In genomic region chr1:64529781-64530315, GRCm38 (mm10) we compare ENCODE assay signal across 24 mouse cellular contexts. TPM values are rescaled to one million over a fixed set of nuclear protein-coding genes. Genes with fewer than 3 reads are reported as not detected.
DNase-seq lines count a peak whose midpoint lies in the region; ATAC-seq and TF ChIP-seq lines count a peak whose summit lies in the region.
"Had no signal": no experiment of that assay in that cellular context is flagged by ENCODE, and none has a peak within 500 bp of the region (broad histone marks: within the 10 kb centered on the region; RNA-seq: fewer than 3 reads in every experiment).

No protein-coding gene starts in this region.

- no peaks in the 10 kb centered on the region for H3K36me3 ChIP-seq in liver, postnatal 0 days (replicated peaks; ENCODE audit: insufficient read depth, low read length)
- H3K36me3 ChIP-seq in liver, embryonic 11.5 days (ENCODE audit: control insufficient read depth, insufficient read depth, low read length) = no peaks in the 10 kb centered on the region
- no peaks in the 10 kb centered on the region for H3K36me3 ChIP-seq in thymus, adult 2 months (ENCODE audit: control insufficient read depth, insufficient read depth, low read length)
- peaks cover 3% of the 10 kb centered on the region for H3K36me3 ChIP-seq in intestine, embryonic 16.5 days (ENCODE audit: control insufficient read depth, insufficient read depth, low read length)
- H3K36me3 ChIP-seq: embryonic facial prominence, embryonic 15.5 days; limb, embryonic 15.5 days; liver, embryonic 15.5 days; midbrain, embryonic 12.5 days had no signal

- H3K4me2 ChIP-seq in liver, postnatal 0 days (ENCODE audit: low read depth, low read length) = peak overlapping the region; percentile 6; the same call in 1 of the 2 replicates
- no peak overlapping the region for H3K4me2 ChIP-seq in liver, embryonic 11.5 days
- H3K4me2 ChIP-seq in intestine, embryonic 16.5 days (ENCODE audit: low read depth, low read length) = no peak overlapping the region
- H3K4me2 ChIP-seq: embryonic facial prominence, embryonic 15.5 days; hindbrain, embryonic 12.5 days; limb, embryonic 15.5 days; liver, embryonic 15.5 days; midbrain, embryonic 12.5 days had no signal

- no peak for TF ChIP-seq POLR2A in thymus, adult 2 months (IDR thresholded peaks at IDR 0.05; ENCODE audit: control insufficient read depth, extremely low read depth, insufficient read depth, low read length, poor library complexity)

- no peak for TF ChIP-seq CTCF in liver, postnatal 0 days (IDR thresholded peaks at IDR 0.05; ENCODE audit: low read depth)
- no peak for TF ChIP-seq CTCF in thymus, adult 2 months (IDR thresholded peaks at IDR 0.05; ENCODE audit: borderline replicate concordance, control insufficient read depth, extremely low read depth, insufficient read depth, low read length, poor library complexity)

- TF ChIP-seq EP300 in liver, postnatal 0 days (IDR thresholded peaks at IDR 0.05; ENCODE audit: low read depth) = no peak

- ATAC-seq in liver, postnatal 0 days = no peak
- no peak for ATAC-seq in liver, embryonic 11.5 days (replicated peaks; ENCODE audit: low FRiP score)
- peak; percentile 16 for ATAC-seq in megakaryocyte progenitor cell, adult 5-6 weeks (replicated peaks; ENCODE audit: poor library complexity)
- ATAC-seq in intestine, embryonic 16.5 days = no peak
- ATAC-seq: forebrain, embryonic 16.5 days; Patski had no signal

- H3K27me3 ChIP-seq in liver, postnatal 0 days (ENCODE audit: insufficient read depth, low read length) = no peaks in the 10 kb centered on the region
- H3K27me3 ChIP-seq in liver, embryonic 11.5 days (replicated peaks; ENCODE audit: control insufficient read depth, insufficient read depth, low read length) = no peaks in the 10 kb centered on the region
- H3K27me3 ChIP-seq in thymus, adult 2 months (ENCODE audit: control insufficient read depth, insufficient read depth, low read length) = no peaks in the 10 kb centered on the region
- no peaks in the 10 kb centered on the region for H3K27me3 ChIP-seq in intestine, embryonic 16.5 days (replicated peaks; ENCODE audit: control insufficient read depth, insufficient read depth, low read length)
- H3K27me3 ChIP-seq: embryonic facial prominence, embryonic 15.5 days; hindbrain, embryonic 12.5 days; limb, embryonic 15.5 days; liver, embryonic 15.5 days; midbrain, embryonic 12.5 days; Patski had no signal

- H3K9me3 ChIP-seq in liver, postnatal 0 days (ENCODE audit: low read length) = no peaks in the 10 kb centered on the region
- H3K9me3 ChIP-seq in liver, embryonic 11.5 days (ENCODE audit: control insufficient read depth, low read length) = no peaks in the 10 kb centered on the region
- H3K9me3 ChIP-seq in intestine, embryonic 16.5 days (ENCODE audit: control insufficient read depth, low read length) = no peaks in the 10 kb centered on the region
- H3K9me3 ChIP-seq: embryonic facial prominence, embryonic 15.5 days; G1E; hindbrain, embryonic 12.5 days; limb, embryonic 15.5 days; liver, embryonic 15.5 days had no signal

- H3K4me3 ChIP-seq in liver, postnatal 0 days (ENCODE audit: low read depth, low read length) = no peak overlapping the region
- no peak overlapping the region for H3K4me3 ChIP-seq in liver, embryonic 11.5 days (ENCODE audit: low read depth, low read length)
- H3K4me3 ChIP-seq in thymus, adult 2 months (ENCODE audit: control insufficient read depth, insufficient read depth, low read length) = no peak overlapping the region
- no peak overlapping the region for H3K4me3 ChIP-seq in intestine, embryonic 16.5 days (ENCODE audit: low read length)
- H3K4me3 ChIP-seq: embryonic facial prominence, embryonic 15.5 days; hindbrain, embryonic 12.5 days; limb, embryonic 15.5 days; liver, embryonic 15.5 days; midbrain, embryonic 12.5 days had no signal

- no peak overlapping the region for H3K9ac ChIP-seq in liver, postnatal 0 days (replicated peaks)
- H3K9ac ChIP-seq in liver, embryonic 11.5 days (ENCODE audit: low read depth, low read length) = no peak overlapping the region
- no peak overlapping the region for H3K9ac ChIP-seq in intestine, embryonic 16.5 days (ENCODE audit: low read depth, low read length)
- H3K9ac ChIP-seq: embryonic facial prominence, embryonic 15.5 days; hindbrain, embryonic 12.5 days; limb, embryonic 15.5 days; midbrain, embryonic 12.5 days had no signal

- peaks cover 23% of the 10 kb centered on the region for H3K4me1 ChIP-seq in liver, postnatal 0 days (ENCODE audit: insufficient read depth)
- H3K4me1 ChIP-seq in liver, embryonic 11.5 days (replicated peaks; ENCODE audit: control insufficient read depth, insufficient read depth, low read length) = peaks cover 10% of the 10 kb centered on the region; the same call in 1 of the 2 replicates
- H3K4me1 ChIP-seq in thymus, adult 2 months (replicated peaks; ENCODE audit: control insufficient read depth, insufficient read depth, low read length) = peaks cover 23% of the 10 kb centered on the region
- H3K4me1 ChIP-seq in intestine, embryonic 16.5 days (ENCODE audit: control insufficient read depth, insufficient read depth, low read length) = peaks cover 7% of the 10 kb centered on the region

- H3K27ac ChIP-seq in liver, postnatal 0 days (ENCODE audit: low read depth) = no peak overlapping the region
- no peak overlapping the region for H3K27ac ChIP-seq in liver, embryonic 11.5 days (ENCODE audit: low read depth, low read length)
- H3K27ac ChIP-seq in thymus, adult 2 months (ENCODE audit: control insufficient read depth, insufficient read depth, low read length) = peak overlapping the region; percentile 71
- H3K27ac ChIP-seq in intestine, embryonic 16.5 days (ENCODE audit: low read length) = no peak overlapping the region
- H3K27ac ChIP-seq: embryonic facial prominence, embryonic 15.5 days; hindbrain, embryonic 12.5 days; limb, embryonic 15.5 days; liver, embryonic 15.5 days; midbrain, embryonic 12.5 days had no signal

- no peak for DNase-seq in liver, postnatal 0 days
- DNase-seq in liver, embryonic 11.5 days (ENCODE audit: low spot score) = no peak
- DNase-seq in thymus, adult 2 months = peak; percentile 34
- DNase-seq in thymus, postnatal 4 days = peak; percentile 58
- no peak for DNase-seq in cerebellum, adult 18-20 months
- no peak for DNase-seq in right cerebral cortex, postnatal 4 days
- DNase-seq: adrenal gland, adult 2 months; cerebellum, adult 8-10 months; cerebellum, postnatal 36 days; gastrocnemius, postnatal 36 days; kidney, adult 11 months; layer of hippocampus, adult 9-11 months; left cerebral cortex, postnatal 4 days; right cerebral cortex, postnatal 14 days had no signal

- 63% methylated on average over 5 of the region's 5 CpGs for WGBS in liver, postnatal 0 days (ENCODE audit: insufficient replicate concordance)
- WGBS in liver, embryonic 11.5 days = 89% methylated on average over 5 of the region's 5 CpGs
- WGBS in thymus, adult 2 months = 42% methylated on average over 5 of the region's 5 CpGs
- WGBS in intestine, embryonic 16.5 days = 88% methylated on average over 5 of the region's 5 CpGs

RNA-seq across cellular contexts. Expression of gene Creb1, which starts 2.6 kb away (rescaled TPM):
- polyA plus RNA-seq in liver, postnatal 0 days (2015; fragmentation: Nextera tagmentation; extraction: Ambion mirVana) = 5.2 and 5.9 TPM in 2 replicates
- polyA plus RNA-seq in liver, embryonic 11.5 days (2014; fragmentation: Nextera tagmentation; extraction: Ambion mirVana) = 31.4 and 32.4 TPM in 2 replicates
- total RNA-seq in megakaryocyte progenitor cell, adult 5-6 weeks (2015) = 67.4 and 77.9 TPM in 2 replicates
- total RNA-seq in megakaryocyte progenitor cell, adult 5-6 weeks (2017) = 65.6 and 69.7 TPM in 2 replicates
- polyA plus RNA-seq in thymus, adult 2 months (2012; rRNA removed) = 74.5 and 78.5 TPM in 2 replicates
- polyA plus RNA-seq in intestine, embryonic 16.5 days (2015; fragmentation: Nextera tagmentation; extraction: Ambion mirVana) = 19.7 and 20.1 TPM in 2 replicates

Comparison
In these comparisons a context has a peak if more than half of its experiments do, and no peak if none do; other contexts are left out.
1. DNase-seq: peak in thymus, adult 2 months (single experiment) and thymus, postnatal 4 days (single experiment); none in liver, postnatal 0 days (single experiment), liver, embryonic 11.5 days (single experiment), cerebellum, adult 18-20 months (0 of 2) and right cerebral cortex, postnatal 4 days (single experiment).